Mouse (Mus musculus): ENCODE results near the gene Ucp2.

DNA sequence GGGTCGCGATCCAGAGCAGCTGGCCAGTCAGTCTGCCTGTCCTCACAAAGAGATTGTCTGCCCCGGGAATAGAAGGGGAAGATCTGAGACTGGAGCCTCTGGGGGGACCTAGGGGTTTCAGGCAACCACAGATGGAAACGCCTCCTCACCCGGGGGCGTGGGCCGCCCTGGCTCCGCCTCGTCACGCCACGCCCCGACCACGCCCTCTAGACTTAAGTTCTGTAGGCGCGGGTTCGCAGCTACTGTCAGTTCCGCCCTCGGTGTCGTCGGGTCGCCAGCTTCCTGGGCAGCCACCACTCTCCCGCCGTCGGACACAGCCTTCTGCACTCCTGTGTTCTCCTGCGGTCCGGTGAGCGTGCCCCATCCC, at the start of gene Ucp2:
- no peak for TF ChIP-seq TAL1 (IDR thresholded peaks at IDR 0.05; ENCODE audit: low read length)
- TF ChIP-seq GATA1 (IDR thresholded peaks at IDR 0.05; ENCODE audit: low read length) = no peak

All from erythroblast, embryonic 14.5 days (primary cell).